Mouse (Mus musculus) liver, adult 2 months (tissue): ENCODE results near the gene Ankrd34a.

Experiments used
- CTCF ChIP-seq: fragments of 200-500 bp; IDR thresholded peaks from 2 replicates; pipeline ENCODE4 v1.5.1; 2011; ENCODE audit warnings: low read depth, low read length, control low read depth
- POLR2A ChIP-seq: fragments of 200-500 bp; IDR thresholded peaks from 2 replicates; pipeline ENCODE4 v1.6.1; 2011; ENCODE audit warnings: low read length, control low read depth; ENCODE audit not compliant: insufficient read depth; ENCODE audit errors: extremely low read depth

DNA sequence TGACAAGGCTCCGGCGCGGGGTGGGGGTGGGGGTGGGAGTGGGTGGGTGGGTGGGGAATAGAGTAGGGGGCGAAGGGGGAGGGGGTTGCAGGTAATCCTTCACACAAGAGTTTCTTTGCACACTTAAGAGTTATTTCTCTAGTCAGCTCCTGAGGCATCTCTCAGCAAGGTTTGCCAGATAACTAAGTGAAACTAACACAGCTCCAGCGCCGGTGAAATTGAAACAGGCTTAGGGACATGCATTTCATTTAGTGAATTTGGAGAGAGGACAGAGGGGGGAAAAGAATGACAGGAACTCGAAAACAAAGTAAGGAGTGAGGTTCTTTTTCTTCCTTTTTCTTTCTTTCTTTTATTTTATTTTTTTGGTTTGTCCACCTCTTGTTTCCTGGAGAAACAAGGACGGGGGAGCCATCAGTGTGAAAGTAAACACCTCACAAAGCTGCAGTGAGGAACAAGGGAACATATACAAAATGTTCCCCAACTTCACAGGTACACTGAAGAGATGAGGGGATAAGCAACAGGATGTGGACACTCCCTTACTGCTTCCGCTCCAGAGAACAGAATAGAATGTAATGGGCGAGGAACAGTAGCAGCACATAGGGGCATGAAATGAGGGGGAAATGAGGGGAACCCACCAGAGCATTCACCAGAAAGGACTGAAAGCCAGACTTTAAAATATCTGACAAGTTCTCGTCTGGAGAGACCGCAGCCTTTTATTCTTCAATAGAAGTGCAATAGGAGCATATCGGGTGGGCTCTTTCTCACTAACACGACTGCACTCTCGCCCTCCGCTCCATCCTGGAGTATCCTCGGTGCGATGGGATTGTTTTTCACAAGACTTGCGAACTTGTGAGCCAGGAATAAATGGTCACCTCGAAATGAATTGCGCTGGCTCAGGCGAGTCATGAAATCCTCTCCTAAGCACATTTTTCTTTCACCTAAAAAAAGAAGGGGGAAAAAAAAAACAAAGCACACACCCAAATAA, 39.5 kb upstream of the Ankrd34a start:
- TF ChIP-seq CTCF (no peak), POLR2A (no peak)
